Mouse (Mus musculus): Measurements from ENCODE around the gene Nova1.
A peak's percentile ranks its signal among the peaks of the same experiment; 100 is the strongest.

The Nova1 gene

DNA sequence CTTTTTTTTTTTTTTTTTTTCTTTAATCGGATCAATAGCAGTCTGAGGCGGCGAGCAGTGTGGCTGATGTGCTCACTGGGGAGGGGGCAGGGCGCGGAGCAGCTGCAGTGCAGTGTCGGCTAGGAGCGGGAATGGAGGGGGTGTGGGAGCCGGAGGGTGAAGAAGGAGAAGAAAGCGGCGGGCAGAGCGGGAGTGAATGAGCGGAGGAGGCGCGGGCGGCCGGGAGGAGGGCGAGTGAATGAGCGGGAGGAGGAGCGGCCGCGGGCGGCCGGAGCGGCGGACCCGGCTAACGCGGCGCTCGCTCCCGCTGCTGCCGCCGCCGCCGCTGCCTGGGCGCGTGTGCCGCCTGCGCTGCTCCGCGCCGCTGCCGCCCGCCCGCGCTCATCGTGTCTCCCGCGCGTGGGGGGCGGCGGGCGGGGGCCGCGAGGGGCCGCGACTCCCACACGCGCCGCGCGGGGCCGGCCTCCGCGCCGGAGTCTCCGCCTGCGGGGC, at the start of gene Nova1:
Gene Nova1, minus strand, starts transcription at position 74 of the 492 bp plus-strand sequence.
- peak; percentile 51 for DNase-seq

GRCm38 (mm10) chr12:46819348-46820022, 756 bp upstream of the Nova1 start:
- DNase-seq = peak; percentile 81

GRCm38 (mm10) chr12:46818021-46818855, 491 bp downstream of the Nova1 start:
- DNase-seq = peak; percentile 26

GRCm38 (mm10) chr12:46817211-46817803, 1.4 kb downstream of the Nova1 start:
- no peak for DNase-seq

DNA sequence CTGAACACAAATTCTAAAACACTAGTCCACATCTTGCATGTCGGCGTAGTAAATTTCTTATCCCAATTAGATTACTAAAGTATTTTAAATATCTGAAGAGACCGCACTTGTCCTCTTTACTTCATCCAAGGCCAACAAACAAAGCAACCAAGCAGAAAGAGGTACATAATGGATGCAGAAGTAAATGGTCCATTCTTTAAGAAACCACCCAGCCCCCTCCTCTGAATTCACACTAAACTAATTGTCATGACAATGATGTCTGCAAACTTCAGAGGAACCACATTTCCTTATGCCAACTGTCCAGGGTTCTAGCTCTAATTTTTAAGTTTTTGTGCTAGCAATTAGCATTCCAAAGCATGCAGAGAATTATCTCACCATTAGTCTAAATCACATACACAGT, 2.4 kb downstream of the Nova1 start:
- no peak for DNase-seq

- DNase-seq = no peak
Measured at GRCm38 (mm10) chr12:46815697-46816096, 3.0 kb downstream of the Nova1 start.

GRCm38 (mm10) chr12:46814820-46815219, 3.9 kb downstream of the Nova1 start:
- no peak for DNase-seq

DNA sequence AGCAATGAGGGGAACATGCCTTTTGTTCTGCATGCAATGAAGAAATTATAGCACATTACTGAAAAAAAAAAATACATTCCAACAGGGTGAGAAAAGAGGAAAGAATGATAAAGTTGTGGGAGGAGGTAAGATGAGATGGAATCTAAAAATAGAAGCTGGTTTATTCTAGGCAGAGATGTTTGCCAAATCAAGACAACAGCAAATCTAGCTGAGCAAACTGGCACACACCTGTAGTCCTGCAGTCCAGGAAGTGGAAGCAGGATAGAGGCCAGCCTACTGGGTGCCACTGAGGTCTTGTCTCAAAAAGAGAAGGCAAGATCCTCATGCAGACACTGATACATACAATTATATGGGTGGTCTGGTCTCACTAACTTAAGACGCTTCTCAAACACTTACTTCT, 17.4 kb downstream of the Nova1 start:
- DNase-seq = no peak

DNA sequence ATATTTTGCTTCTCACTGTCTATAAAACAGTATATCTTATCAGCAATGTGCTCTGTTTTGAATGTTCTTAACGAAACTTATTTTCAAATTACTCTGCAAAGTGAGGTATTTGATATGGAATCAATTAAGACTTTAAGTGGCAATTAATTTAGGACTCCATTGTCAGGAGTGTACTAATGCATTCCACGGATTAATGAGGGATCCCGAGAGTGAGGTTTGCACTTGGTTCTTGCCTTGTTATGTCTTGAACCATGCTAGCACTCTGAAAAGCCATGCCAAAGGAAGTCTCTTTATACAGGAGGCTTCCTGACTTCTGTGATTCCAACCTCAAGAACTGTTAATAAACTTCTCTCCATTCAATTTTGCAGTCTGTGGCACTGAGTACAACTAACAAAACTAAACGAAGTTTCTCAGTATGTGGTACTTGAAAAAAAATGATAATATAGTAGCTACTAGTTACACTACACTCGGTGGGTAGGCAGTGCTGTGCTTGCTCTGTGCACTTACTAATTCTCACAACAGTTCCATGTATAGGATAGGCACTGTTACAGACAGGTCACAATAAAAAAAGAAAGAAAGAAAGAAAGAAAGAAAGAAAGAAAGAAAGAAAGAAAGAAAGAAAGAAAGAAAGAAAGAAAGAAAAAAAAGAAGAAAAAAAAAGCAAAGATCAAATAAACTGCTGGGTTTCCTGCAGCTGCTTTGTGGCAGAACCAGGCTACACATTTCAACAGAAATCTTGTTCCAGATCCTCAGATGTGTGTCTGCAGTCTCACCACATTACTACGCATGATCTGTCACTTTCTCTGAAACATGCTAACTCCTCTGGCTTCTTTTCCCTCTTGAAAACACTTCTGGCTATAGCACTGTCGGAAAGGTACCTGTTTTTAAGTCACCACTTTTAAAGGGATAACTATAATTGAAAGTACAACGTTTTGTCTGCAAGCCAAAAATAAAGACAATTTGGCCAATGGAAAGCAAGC, 36.1 kb downstream of the Nova1 start:
- DNase-seq = no peak

- DNase-seq = no peak
Measured at GRCm38 (mm10) chr12:46781481-46781880, 37.2 kb downstream of the Nova1 start.

GRCm38 (mm10) chr12:46780983-46781382, 37.7 kb downstream of the Nova1 start:
- no peak for DNase-seq

- no peak for DNase-seq
Measured at GRCm38 (mm10) chr12:46759450-46759849, 59.3 kb downstream of the Nova1 start.

GRCm38 (mm10) chr12:46754325-46754848, 64.3 kb downstream of the Nova1 start:
- no peak for DNase-seq

GRCm38 (mm10) chr12:46753096-46753495, 65.6 kb downstream of the Nova1 start:
- DNase-seq = no peak

DNA sequence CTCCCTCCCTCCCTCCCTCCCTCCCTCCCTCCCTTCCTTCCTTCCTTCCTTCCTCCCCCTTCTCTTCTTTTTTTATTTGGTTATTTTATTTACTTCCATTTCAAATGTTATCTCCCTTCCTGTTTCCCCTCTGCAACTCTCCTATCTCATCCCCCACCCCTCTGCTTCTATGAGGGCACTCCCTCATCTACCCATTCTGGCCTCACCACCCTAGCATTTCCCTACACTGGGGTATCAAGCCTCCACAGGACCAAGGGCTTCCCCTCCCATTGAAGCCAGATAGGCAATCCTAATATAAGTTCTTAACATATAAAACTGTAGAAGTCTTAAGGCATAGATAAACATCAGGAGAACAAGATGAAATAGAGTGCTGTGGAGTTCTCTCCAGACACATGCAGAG, 85.5 kb downstream of the Nova1 start:
- DNase-seq = no peak

DNA sequence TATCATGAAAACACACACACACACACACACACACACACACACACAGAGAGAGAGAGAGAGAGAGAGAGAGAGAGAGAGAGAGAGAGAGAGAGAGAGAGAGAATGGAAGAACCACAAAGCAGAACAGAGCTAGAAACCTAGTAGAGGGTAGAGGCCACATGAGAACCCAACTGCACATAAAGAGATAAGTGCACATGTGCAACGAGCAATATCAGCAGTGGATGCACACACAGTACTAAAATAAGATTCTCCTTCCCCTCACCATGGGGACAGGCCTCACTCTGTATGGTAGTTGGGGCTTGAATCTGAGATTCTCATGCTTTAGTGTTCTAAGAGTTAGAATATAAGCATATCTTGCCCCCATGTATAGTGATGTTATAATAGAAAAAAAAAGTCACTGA, 86.8 kb downstream of the Nova1 start:
- no peak for DNase-seq

GRCm38 (mm10) chr12:46721914-46722313, 96.8 kb downstream of the Nova1 start:
- DNase-seq = no peak

- no peak for DNase-seq
Measured at GRCm38 (mm10) chr12:46719076-46719475, 99.7 kb downstream of the Nova1 start.

DNA sequence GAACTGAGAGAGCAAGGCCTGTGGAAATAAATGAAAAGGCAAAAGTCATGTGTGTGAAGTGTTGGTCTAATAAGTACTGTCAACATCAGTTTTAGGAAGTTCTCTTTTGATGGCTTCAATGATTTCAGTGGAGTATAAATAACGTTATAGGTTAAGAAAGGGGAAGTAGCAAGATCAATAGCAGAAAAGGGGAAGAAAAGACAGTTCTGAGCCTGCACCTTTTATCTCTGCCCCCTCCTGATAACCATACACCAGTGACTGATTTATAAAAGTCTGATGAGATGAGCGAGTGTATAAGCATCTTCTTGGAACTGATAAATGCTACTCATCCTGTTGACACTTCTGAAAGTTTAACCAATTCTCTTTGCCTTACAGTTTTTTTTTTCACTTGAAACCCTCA, 108.6 kb downstream of the Nova1 start:
- DNase-seq = no peak

- no peak for DNase-seq
Measured at GRCm38 (mm10) chr12:46709475-46709874, 109.3 kb downstream of the Nova1 start.

DNA sequence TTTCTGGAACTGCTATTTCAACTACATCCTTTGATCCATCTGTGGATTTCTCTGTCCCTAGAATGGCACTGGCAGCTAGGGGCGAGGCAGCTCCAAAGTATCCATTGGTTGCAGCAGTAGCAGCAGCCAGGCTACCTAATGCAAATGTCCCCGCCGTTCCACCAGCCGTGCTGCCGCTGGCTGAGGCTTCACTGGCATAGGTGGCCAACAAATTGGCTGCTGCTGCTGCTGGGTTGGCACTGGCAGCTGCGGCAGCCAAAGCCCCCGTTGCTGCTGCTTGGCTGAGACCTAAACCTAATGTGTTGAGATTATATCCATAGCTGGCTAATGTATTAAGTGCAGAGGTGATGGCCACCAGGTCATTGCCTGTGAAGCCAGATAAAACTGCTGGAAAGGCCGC, 118.5 kb downstream of the Nova1 start:
- DNase-seq = no peak

- no peak for DNase-seq
Measured at GRCm38 (mm10) chr12:46676341-46676740, 142.4 kb downstream of the Nova1 start.
